Mouse (Mus musculus) kidney, postnatal 25 days (tissue): Measurements from ENCODE around the gene Gm21905.

Experiments used
- DNase-seq, 2 experiments: peaks; one replicate each; pipeline ENCODE4 v3.0.0; 2021; ENCODE audit warnings: mixed read lengths in 2 of 2

The Gm21905 gene

GRCm38 (mm10) chr5:67946321-67946720 is at the start of gene Gm21905:
Gene Gm21905, minus strand, starts transcription at chr5:67946421.
- no peak for DNase-seq

- no peak for DNase-seq
These were observed 44.2 kb upstream of the Gm21905 start for GRCm38 (mm10) chr5:67990426-67990825.

- DNase-seq = no peak
These were observed 35.8 kb upstream of the Gm21905 start for GRCm38 (mm10) chr5:67981946-67982526.

GRCm38 (mm10) chr5:67969536-67969935 is 23.3 kb upstream of the Gm21905 start:
- DNase-seq = no peak

- no peak for DNase-seq
These were observed 15.7 kb upstream of the Gm21905 start for GRCm38 (mm10) chr5:67961708-67962629.

GRCm38 (mm10) chr5:67955486-67955885 is 9.3 kb upstream of the Gm21905 start:
- no peak for DNase-seq

GRCm38 (mm10) chr5:67954097-67954496 is 7.9 kb upstream of the Gm21905 start:
- no peak for DNase-seq

GRCm38 (mm10) chr5:67948074-67948473 is 1.9 kb upstream of the Gm21905 start:
- DNase-seq = no peak

- peak in 1 of 2 experiments; percentile 34 for DNase-seq
These were observed 785 bp upstream of the Gm21905 start for GRCm38 (mm10) chr5:67947006-67947405.

- no peak for DNase-seq
These were observed 2.0 kb downstream of the Gm21905 start for GRCm38 (mm10) chr5:67944074-67944785.

- DNase-seq = no peak
These were observed 3.0 kb downstream of the Gm21905 start for GRCm38 (mm10) chr5:67943199-67943598.

- no peak for DNase-seq
These were observed 4.9 kb downstream of the Gm21905 start, which contains the start of gene Gm5108 for GRCm38 (mm10) chr5:67941369-67941768. Gene Gm5108, plus strand, starts transcription at chr5:67941669.

- no peak for DNase-seq
These were observed 14.6 kb downstream of the Gm21905 start for GRCm38 (mm10) chr5:67931623-67932022.

GRCm38 (mm10) chr5:67930584-67930983 is 15.6 kb downstream of the Gm21905 start:
- DNase-seq = no peak

- DNase-seq = no peak
These were observed 41.7 kb downstream of the Gm21905 start for GRCm38 (mm10) chr5:67904555-67904954.

GRCm38 (mm10) chr5:67898921-67899320 is 47.3 kb downstream of the Gm21905 start:
- DNase-seq = no peak

GRCm38 (mm10) chr5:67884422-67885210 is 61.6 kb downstream of the Gm21905 start:
- DNase-seq = no peak

GRCm38 (mm10) chr5:67883564-67884171 is 62.6 kb downstream of the Gm21905 start:
- no peak for DNase-seq
